Mouse (Mus musculus) heart, postnatal 4 days (tissue): ENCODE measurements around the gene Cry2. TPM values are rescaled to one million over a fixed set of nuclear protein-coding genes. Genes with fewer than 3 reads are reported as not detected.

Experiments used
- DNase-seq: peaks from one replicate; pipeline ENCODE4 v3.0.0; 2021
- microRNA-seq, 2 experiments: library from miRNA; unstranded; fragments of <30 nt; microRNA quantifications; one replicate each; pipeline ENCODE4 v1.2.0; 2021 to 2022
- total RNA-seq, 2 experiments: library from RNA; stranded (reverse); gene quantifications; 2 replicates each; pipeline ENCODE4 v1.2.3; 2021

The Cry2 gene
- total RNA-seq, 2 experiments from 2014 or later = 28.5 TPM

DNA sequence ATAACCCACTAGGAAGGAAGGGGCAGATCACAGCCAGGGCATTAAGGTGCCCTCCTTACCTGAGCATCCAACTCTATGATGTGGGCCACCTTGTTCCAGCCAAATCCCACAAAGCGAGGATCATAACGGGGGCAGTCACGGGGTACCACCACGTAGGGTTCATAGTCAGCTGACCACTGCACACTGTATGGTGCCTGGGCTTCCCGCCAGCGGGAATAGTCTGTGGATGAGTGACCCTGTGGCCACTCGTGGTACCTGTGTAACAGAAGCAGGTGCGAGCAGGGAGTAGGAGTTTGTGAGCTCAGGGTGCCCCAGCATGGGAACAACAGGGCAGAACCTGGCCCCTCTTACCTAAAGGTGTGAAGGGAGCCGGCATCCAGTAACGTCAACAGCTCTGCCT, 68.3 kb downstream of the Cry2 start:
- DNase-seq = no peak

DNA sequence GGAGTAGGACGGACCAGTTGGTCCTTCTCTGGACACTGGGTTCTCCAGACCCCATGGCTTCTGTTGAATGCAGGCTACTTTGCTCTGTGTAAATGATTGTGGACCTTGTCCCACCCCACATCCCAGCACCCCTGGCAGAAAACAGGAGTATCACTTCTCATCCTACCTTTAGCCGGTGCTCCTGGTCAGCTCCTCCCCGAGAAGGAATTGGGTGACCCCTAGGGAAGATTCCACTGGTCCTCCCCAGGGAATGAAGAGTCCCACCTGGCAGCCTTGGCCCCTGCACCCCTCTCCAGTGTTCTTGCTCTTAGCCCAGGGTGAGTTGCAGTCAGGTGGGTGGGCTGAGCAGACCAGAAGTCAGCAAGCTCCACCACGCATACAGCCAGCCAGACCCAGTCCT, 69.8 kb downstream of the Cry2 start:
- DNase-seq = no peak

DNA sequence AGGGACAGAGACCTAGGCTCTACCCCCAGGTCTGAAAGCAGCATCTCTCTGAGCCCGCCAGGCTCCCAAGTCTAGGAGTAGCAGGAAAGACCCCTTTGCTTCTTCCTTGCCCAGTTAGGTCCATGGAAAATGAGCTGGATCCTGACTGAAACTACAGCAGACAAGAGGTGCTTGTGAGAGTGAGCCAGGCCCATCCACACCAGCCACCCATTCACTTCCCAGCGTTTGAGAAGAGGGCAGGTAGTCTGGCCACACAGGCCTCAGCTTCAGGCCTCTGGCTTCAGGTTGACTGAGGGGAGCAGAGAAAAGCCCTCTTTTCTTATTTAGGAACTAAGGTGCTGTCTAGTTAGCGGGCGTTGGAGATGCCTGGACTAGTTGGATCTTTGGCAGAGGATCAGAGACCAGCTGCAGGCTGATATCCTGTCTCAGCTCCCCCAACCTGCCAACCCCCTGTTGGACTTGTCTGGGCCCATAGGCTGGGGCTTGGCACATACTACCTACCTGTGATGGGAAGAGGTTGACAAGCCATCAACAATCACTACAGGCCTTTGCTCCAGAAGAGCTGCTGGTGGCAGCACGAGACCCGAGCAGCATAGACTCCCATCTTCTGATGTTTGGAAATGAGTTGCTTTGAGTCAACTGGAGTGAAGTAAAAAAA, 71.1 kb downstream of the Cry2 start:
- no peak for DNase-seq

DNA sequence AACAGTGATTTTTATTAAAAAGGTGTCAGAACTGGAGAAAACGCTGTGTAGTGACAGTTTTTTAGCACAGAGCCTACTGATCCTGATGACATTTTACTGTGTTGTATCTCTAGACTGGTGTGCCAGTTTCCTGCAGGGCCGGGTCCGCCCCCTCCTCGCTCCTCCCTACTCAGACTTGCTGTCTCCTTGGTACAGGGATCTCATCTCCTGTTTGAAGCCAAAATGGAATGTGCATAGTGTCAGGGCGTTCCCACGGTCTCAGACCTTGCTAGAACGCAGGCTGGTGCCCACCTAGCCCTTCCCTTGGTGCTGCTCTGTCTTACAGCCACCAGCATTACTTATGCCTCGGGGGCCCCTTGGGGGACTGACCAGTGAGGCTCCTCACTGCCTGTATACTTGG, 72.0 kb downstream of the Cry2 start:
- no peak for DNase-seq

DNA sequence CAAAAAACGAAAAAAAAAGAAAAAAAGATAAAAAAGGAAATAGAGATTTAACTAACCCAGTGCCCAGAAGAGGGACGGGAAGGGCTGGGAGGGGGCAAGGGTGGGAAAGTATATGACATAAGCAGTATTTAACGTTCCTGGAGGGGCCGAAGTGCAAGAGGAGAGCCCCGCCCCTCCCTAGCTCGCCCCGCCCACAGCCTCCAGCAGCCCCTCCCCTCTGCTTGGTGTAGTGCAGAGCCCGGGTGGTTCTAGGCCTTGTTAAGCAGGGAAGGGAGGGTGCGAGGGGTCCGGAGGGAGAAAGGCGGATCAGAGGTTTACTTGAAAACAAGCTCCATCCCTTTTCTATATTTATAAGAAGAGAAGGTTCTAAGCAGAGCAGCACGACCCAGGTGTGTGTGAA, 73.0 kb downstream of the Cry2 start:
- DNase-seq = no peak

DNA sequence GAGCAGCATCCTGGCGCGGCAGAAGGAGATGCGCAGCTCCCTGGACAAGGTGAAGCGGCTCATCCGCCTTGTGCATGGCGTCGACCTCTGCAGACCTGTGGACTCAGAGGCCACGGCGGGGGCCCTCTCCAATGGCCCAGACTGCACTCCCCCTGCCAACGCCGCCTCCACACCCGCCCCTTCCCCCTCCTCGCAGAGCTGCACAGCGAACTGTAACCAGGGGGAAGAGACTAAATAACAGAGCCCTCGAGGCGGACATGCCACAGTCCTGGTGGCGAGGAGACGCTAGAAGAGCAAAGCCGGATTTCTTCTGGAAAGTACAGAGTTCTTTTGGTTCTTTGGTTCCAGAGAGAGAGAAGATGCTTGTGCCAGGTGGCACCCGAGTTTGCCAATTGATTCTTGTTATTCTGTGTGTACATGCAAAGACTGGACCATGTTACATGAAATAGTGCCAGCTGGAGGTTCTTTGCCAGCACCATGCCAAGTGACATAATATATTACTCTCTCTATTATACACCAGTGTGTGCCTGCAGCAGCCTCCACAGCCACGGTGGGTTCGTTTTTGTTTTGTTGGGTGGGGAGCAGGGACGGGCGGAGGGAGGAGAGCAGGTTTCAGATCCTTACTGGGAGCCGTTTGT, 73.5 kb downstream of the Cry2 start:
- no peak for DNase-seq

DNA sequence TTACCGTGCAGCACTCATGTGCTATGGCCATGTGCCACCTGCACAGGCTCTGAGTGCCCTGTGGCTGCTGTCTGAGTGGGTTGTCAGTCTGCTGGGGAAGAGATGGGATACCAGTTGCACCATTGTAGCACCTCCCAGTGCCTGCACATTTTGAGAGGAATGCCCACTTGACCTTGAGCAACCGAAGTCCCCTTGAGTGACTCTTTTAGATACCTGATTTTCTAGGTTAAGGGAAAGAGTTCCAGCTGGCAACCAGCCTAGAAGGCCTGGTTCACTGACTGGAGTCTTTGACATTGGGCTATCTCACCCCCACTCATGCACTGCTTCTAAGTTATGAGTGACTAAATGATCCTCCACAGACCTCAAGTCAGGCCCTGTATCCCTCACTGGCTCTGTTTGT, 74.5 kb downstream of the Cry2 start:
- no peak for DNase-seq

DNA sequence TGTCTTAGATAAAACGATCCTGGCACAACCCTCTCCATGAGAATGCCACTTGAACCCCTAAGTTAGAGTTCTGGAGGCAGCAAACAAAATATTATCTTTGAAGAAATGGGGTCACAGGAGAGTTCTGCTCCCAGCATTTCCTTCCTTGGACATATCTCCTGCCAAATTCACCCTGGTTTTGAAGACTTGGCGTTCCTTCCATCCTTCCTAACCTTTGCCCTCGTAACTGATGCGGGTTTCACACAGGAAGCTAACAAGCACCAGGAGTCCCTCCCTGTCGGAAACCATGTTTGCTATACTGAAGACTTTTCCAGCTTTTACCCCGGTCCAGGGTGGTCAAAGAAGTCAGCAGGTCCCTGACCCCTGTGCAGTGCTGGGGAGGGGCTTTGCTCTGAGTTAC, 79.6 kb downstream of the Cry2 start:
- no peak for DNase-seq

Small RNAs within 50 kb of the gene (microRNA-seq; reads per million reads assigned to microRNA genes)
- 0 to 0.35 reads per million in 2 experiments for gene Mir7000

Other genes with a start within 250 kb of the Cry2 start
- 10 to 100 TPM; 20.8 to 22.2 TPM for gene Pex16, start 59.4 kb downstream of the Cry2 start, total RNA-seq
- gene Large2, start 59.2 kb downstream of the Cry2 start, total RNA-seq = under 1 TPM; 0.29 to 0.70 TPM
- 1 to 10 TPM; 1.2 to 1.7 TPM for gene 1700029I15Rik, start 51.5 kb downstream of the Cry2 start, total RNA-seq
- 1 to 10 TPM; 7.9 to 8.1 TPM for gene Mapk8ip1, start 32.8 kb downstream of the Cry2 start, total RNA-seq
- 1 to 10 TPM; 5.8 to 7.5 TPM for gene Slc35c1, start 26.5 kb upstream of the Cry2 start, total RNA-seq
- gene Chst1, start 165.7 kb upstream of the Cry2 start, total RNA-seq = 1 to 10 TPM; 3.9 to 4.8 TPM